Mouse (Mus musculus): ENCODE measurements around the gene Larp4.

DNA sequence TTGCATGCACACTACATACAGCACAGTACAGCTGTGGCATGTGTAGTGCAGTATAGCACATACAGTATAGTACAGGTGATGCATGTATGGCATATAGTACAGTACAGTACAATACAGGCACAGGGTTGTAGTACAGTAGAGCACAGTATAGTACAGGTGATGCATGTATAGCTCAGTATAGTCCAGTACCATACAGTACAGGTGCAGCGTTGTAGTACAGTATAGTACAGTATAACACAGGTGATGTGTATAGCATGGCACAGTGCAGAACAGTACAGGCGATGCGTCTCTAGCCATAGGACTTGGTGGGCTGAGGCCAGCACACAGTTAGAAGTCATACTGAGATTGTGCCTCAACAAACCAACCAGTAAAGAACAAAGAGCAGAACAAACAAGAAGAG is 91.5 kb downstream of the Larp4 start:
- no peak for TF ChIP-seq POLR2A (IDR thresholded peaks at IDR 0.05; ENCODE audit: extremely low read depth, insufficient read depth, low read length)
- no peak for TF ChIP-seq CTCF (IDR thresholded peaks at IDR 0.05; ENCODE audit: low read depth, low read length)

Measured in liver, adult 2 months (tissue).